Mouse (Mus musculus) A20 (cell line): Measurements from ENCODE around the gene Dmac2.
"Not testable (repeated sequence)": the region's sequence is repeated elsewhere in the genome, so short reads cannot be mapped to it uniquely, and the experiment has no call there.

Experiments
- DNase-seq: peaks from one replicate; pipeline ENCODE4 v3.0.0-alpha.2; 2011; ENCODE audit warnings: low read depth, low spot score

Gene Dmac2

GRCm38 (mm10) chr7:25618865-25619721 is at the start of gene Dmac2:
Gene Dmac2, plus strand, starts transcription at chr7:25619414.
- DNase-seq, result peak; percentile 97

- not testable (repeated sequence) for DNase-seq
Measured at GRCm38 (mm10) chr7:25573806-25574205, 45.4 kb upstream of the Dmac2 start.

GRCm38 (mm10) chr7:25575105-25575504 is 44.1 kb upstream of the Dmac2 start:
- DNase-seq, result no peak

- no peak for DNase-seq
Measured at GRCm38 (mm10) chr7:25575870-25576269, 43.3 kb upstream of the Dmac2 start.

GRCm38 (mm10) chr7:25576308-25576707 is 42.9 kb upstream of the Dmac2 start:
- peak; percentile 30 for DNase-seq

GRCm38 (mm10) chr7:25576793-25577437 is 42.3 kb upstream of the Dmac2 start:
- peak; percentile 74 for DNase-seq

- DNase-seq, result no peak
Measured at GRCm38 (mm10) chr7:25579441-25579840, 39.8 kb upstream of the Dmac2 start.

GRCm38 (mm10) chr7:25582301-25582810 is 36.9 kb upstream of the Dmac2 start:
- no peak for DNase-seq

GRCm38 (mm10) chr7:25584651-25585050 is 34.6 kb upstream of the Dmac2 start:
- DNase-seq, result no peak

GRCm38 (mm10) chr7:25585351-25586204 is 33.6 kb upstream of the Dmac2 start:
- DNase-seq, result peak; percentile 62

- DNase-seq, result no peak
Measured at GRCm38 (mm10) chr7:25591226-25591625, 28.0 kb upstream of the Dmac2 start.

- DNase-seq, result no peak
Measured at GRCm38 (mm10) chr7:25593859-25594258, 25.4 kb upstream of the Dmac2 start.

GRCm38 (mm10) chr7:25599663-25600062 is 19.6 kb upstream of the Dmac2 start:
- peak; percentile 75 for DNase-seq

- DNase-seq, result no peak
Measured at GRCm38 (mm10) chr7:25600666-25601065, 18.5 kb upstream of the Dmac2 start.

GRCm38 (mm10) chr7:25601346-25601745 is 17.9 kb upstream of the Dmac2 start:
- DNase-seq, result no peak

- DNase-seq, result peak; percentile 57
Measured at GRCm38 (mm10) chr7:25606625-25607063, 12.6 kb upstream of the Dmac2 start.

GRCm38 (mm10) chr7:25607196-25607595 is 12.0 kb upstream of the Dmac2 start:
- DNase-seq, result no peak

GRCm38 (mm10) chr7:25610056-25610455 is 9.2 kb upstream of the Dmac2 start:
- no peak for DNase-seq

GRCm38 (mm10) chr7:25611501-25611900 is 7.7 kb upstream of the Dmac2 start:
- no peak for DNase-seq

GRCm38 (mm10) chr7:25614086-25614485 is 5.1 kb upstream of the Dmac2 start:
- no peak for DNase-seq

GRCm38 (mm10) chr7:25614831-25615705 is 4.1 kb upstream of the Dmac2 start:
- no peak for DNase-seq
